Mouse (Mus musculus) G1E (cell line): ENCODE data around the gene 2310033P09Rik.

Source experiments
- CTCF ChIP-seq: IDR thresholded peaks from 2 replicates; pipeline ENCODE4 v1.5.1; 2012; ENCODE audit warnings: low read depth, low read length, inconsistent platforms, mixed read lengths
- GATA1 ChIP-seq: IDR thresholded peaks from 2 replicates; pipeline ENCODE4 v1.6.1; 2012; ENCODE audit warnings: borderline replicate concordance, low read length, inconsistent platforms, mixed read lengths

GRCm38 (mm10) chr11:59187706-59188105, 20.4 kb upstream of the 2310033P09Rik start:
- TF ChIP-seq GATA1 (no peak), CTCF (no peak)
